Mouse (Mus musculus): Measurements from ENCODE around the gene Noto. TPM values are rescaled to one million over a fixed set of nuclear protein-coding genes. Genes with fewer than 3 reads are reported as not detected.

Noto gene
- polyA plus RNA-seq, 1 experiment from 2014 or later: not detected

DNA sequence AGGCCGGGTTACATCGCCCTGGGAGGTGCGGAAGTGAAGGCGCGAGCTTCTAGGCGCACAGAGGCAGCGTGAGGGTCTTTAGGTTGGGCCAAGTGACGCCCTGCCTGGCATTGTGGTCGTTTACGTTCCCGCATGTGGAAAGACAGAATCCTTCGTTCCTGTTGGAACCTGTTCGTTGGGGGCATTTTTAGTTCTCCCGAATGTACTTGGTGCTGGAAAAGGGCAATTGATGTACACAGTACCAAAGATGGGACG lies 28.7 kb downstream of the Noto start:
- 0% methylated on average over 15 of the region's 15 CpGs for WGBS
- Histone ChIP-seq H3K4me1 (replicated peaks) (peaks cover 53% of the 10 kb centered on the region), H3K4me3 (peak overlapping the region; percentile 88), H3K9me3 (no peaks in the 10 kb centered on the region), H3K27me3 (no peaks in the 10 kb centered on the region), H3K36me3 (peaks cover 2% of the 10 kb centered on the region; the same call in 1 of the 2 replicates), H3K9ac (peak overlapping the region; percentile 97), H3K27ac (replicated peaks) (peak overlapping the region; percentile 94), H3K4me2 (peak overlapping the region; percentile 98)
- peak; percentile 9 for ATAC-seq (ENCODE audit: low read depth)

DNA sequence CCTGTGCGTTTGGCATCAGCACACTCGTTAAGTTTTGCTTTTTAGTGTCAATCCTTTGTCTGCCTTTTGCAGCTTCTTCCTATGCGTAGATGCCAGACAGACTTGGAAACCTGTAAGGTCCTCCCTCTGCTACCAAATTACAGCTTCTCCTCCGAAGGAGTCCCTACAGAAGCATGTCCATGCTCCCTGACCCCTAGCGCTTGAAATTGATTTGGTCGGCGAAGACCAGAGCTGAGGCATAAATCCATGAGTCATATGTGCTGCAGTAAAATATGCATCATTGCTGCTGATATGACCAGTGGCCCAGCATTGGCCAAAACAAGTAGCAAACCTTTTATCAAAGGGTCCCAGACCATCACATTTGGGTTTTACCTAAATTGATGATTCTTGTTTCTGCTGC lies 29.1 kb downstream of the Noto start:
- 12% methylated on average over 7 of the region's 7 CpGs for WGBS
- no peak for ATAC-seq (ENCODE audit: low read depth)
- peaks cover 55% of the 10 kb centered on the region for H3K4me1 ChIP-seq (replicated peaks)

DNA sequence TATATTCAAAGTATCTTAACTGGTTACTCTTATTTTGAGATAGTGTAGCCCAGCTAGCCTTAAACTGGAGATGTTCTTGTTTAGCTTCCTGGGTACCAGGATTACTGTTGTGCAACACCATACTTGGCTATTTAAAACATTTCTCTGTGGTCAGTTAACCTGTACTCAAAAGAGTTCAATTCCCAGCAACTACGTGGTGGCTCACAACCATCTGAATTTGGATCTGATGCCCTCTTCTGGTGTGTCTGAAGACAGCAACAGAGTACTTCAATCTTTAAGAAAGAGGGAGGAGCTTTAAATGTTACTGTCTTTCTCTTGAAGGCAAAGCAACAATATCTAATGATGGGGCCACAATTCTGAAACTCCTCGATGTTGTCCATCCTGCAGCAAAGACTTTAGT lies 35.9 kb downstream of the Noto start:
- peaks cover 61% of the 10 kb centered on the region for H3K36me3 ChIP-seq
- no peak for ATAC-seq (ENCODE audit: low read depth)
- no peak overlapping the region for H3K9ac ChIP-seq
- WGBS: 90% methylated on average over 2 of the region's 2 CpGs
- H3K4me1 ChIP-seq (replicated peaks): peaks cover 38% of the 10 kb centered on the region
- no peak overlapping the region for H3K4me3 ChIP-seq
- H3K9me3 ChIP-seq: no peaks in the 10 kb centered on the region
- H3K27me3 ChIP-seq: no peaks in the 10 kb centered on the region
- H3K4me2 ChIP-seq: no peak overlapping the region
- no peak overlapping the region for H3K27ac ChIP-seq (replicated peaks)

More for the DNA sequence above, 29.1 kb downstream of the Noto start:
- Histone ChIP-seq H3K9ac (peak overlapping the region; percentile 97), H3K27ac (replicated peaks) (peak overlapping the region; percentile 94; the same call in 1 of the 2 replicates), H3K27me3 (no peaks in the 10 kb centered on the region), H3K4me2 (peak overlapping the region; percentile 98), H3K4me3 (peak overlapping the region; percentile 88), H3K36me3 (no peaks in the 10 kb centered on the region), H3K9me3 (no peaks in the 10 kb centered on the region)

DNA sequence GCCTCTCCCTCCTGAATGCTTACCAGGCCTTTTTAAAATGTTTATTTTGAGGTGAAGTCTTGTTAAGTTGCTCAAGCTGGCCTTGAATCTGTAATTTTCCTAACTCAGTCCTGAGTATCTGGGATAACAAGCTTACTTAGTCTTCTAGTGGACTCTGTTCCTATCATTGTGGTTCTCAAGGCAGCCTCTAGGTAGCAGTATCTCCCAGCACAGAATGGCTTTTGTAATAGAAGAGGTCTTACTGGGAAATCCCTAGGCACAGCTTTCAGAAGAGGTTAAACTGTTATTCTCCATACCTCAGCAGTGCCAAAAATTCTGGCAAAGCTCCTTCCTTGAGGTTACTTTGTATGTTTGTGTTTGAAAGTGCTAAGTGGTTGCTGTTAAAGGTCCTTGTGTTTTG lies 41.7 kb downstream of the Noto start:
- Histone ChIP-seq H3K27ac (replicated peaks) (no peak overlapping the region), H3K36me3 (peaks cover 97% of the 10 kb centered on the region), H3K9me3 (no peaks in the 10 kb centered on the region), H3K4me1 (replicated peaks) (no peaks in the 10 kb centered on the region), H3K4me2 (no peak overlapping the region), H3K9ac (no peak overlapping the region), H3K27me3 (no peaks in the 10 kb centered on the region), H3K4me3 (no peak overlapping the region)
- ATAC-seq (ENCODE audit: low read depth): no peak

DNA sequence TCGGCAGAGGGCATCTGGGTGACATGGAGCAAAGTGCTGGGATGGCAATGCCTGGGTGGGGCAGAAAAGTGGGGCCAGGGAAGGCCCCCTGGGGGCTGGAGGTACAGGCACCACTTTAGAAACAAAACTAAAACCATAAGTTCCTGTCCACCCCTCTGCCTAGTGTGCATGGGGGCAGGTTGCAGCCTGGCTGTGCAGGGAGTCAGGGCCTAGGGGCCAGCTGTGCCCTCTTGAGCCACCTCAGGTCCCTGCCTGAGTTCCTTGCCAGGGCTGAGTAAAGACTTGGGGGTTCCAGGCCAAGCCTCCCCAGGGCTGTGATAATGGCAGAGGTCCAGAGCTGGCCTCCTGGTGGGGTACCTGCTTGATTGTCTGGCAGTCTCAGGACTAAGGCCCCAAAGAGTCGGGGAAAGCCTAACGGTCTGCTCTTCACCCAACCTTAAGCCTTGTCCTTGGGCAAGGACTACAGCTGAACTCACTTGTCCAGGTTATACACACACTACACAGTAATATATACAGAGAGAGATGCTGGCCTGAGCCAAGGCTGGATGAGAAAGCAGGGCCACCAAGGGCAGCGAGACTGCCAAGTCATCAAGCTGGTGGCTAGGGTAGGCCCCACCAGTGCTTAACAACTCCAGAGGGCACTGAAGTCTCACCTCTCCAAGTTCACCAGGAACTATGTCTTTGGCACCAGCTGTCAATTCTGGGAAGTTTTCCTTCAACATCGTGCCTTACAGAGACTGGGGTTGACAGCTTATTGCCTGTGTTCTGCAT lies 46.2 kb downstream of the Noto start:
- 80% methylated on average over 5 of the region's 5 CpGs for WGBS
- ATAC-seq (ENCODE audit: low read depth): no peak
- H3K36me3 ChIP-seq: peaks cover 76% of the 10 kb centered on the region

DNA sequence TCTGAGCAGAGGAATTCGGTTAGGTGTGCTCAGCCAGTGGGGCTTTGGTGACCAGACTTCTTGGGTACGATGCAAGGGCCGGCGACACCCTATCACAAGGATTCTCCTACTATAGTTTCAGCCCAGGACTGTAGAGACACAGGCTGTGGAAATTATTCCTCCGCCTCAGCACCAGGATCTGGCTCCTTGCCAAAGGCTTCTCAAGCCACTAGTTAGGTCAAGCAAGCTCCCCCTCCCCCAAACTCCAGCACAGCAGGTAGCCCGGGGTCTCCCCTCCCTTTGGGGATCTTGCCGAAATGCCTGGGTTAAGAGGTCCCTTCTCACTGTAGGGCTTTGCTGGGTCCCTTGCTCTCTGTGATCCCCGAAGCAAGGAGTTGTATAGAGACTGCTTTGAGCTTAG lies 48.3 kb downstream of the Noto start:
- Histone ChIP-seq H3K36me3 (peaks cover 58% of the 10 kb centered on the region), H3K27ac (replicated peaks) (no peak overlapping the region), H3K4me3 (no peak overlapping the region), H3K27me3 (no peaks in the 10 kb centered on the region), H3K4me1 (replicated peaks) (no peaks in the 10 kb centered on the region), H3K9ac (no peak overlapping the region), H3K4me2 (no peak overlapping the region), H3K9me3 (no peaks in the 10 kb centered on the region)
- ATAC-seq (ENCODE audit: low read depth): no peak
- WGBS: 61% methylated on average over 8 of the region's 8 CpGs

More for the DNA sequence above, 46.2 kb downstream of the Noto start:
- no peak overlapping the region for H3K9ac ChIP-seq
- H3K4me3 ChIP-seq: no peak overlapping the region
- H3K4me2 ChIP-seq: no peak overlapping the region
- H3K9me3 ChIP-seq: no peaks in the 10 kb centered on the region
- H3K27me3 ChIP-seq: no peaks in the 10 kb centered on the region
- H3K4me1 ChIP-seq (replicated peaks): no peaks in the 10 kb centered on the region
- no peak overlapping the region for H3K27ac ChIP-seq (replicated peaks)

DNA sequence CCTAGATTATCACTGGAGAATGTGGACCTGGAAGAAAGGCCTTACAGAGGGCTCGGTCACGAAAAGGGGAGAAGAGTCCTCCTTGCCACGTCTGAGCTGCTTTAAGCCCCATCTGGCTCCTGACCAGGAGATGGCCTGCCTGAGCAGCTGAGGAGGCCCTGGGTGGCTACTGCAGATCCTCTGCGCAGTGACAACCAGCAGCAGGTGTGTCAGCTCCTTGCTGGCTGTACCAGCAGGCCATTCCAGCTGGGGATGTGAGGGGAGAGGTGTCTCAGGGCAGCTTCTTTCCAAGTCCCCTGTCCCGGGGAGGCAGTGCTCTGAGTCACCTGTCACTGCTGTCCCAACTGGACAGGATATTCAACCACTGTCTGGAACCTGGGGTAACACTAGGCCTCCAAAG lies 48.9 kb downstream of the Noto start:
- Histone ChIP-seq H3K36me3 (peaks cover 52% of the 10 kb centered on the region), H3K9me3 (no peaks in the 10 kb centered on the region), H3K4me1 (replicated peaks) (no peaks in the 10 kb centered on the region), H3K27me3 (peaks cover 3% of the 10 kb centered on the region; the same call in 1 of the 2 replicates), H3K27ac (replicated peaks) (no peak overlapping the region), H3K4me3 (no peak overlapping the region), H3K4me2 (no peak overlapping the region), H3K9ac (no peak overlapping the region)
- 52% methylated on average over 5 of the region's 5 CpGs for WGBS
- no peak for ATAC-seq (ENCODE audit: low read depth)

DNA sequence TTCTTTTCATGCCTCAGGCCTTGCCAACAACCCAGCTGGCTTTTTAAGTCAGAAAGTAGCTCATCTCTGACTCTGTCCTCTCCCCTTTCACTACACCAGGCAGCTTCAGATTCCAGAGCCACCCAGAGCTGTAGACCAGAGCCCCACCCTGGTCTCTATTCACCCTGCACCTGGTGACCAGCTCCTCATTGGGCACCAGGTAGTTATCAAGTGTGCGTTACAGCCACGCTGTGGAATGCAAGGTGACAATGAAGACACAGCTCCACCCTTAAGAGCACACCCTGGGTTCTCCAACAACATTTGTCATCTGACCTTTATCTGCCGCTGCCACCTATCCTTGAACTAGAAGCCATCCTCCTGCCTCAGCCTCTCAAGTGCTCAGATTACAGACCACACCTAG lies 51.9 kb downstream of the Noto start:
- H3K9ac ChIP-seq: no peak overlapping the region
- ATAC-seq (ENCODE audit: low read depth): no peak
- peaks cover 29% of the 10 kb centered on the region for H3K36me3 ChIP-seq
- no peak overlapping the region for H3K27ac ChIP-seq (replicated peaks)
- H3K27me3 ChIP-seq: peaks cover 26% of the 10 kb centered on the region
- WGBS: 91% methylated on average over 3 of the region's 3 CpGs
- no peaks in the 10 kb centered on the region for H3K9me3 ChIP-seq
- peaks cover 6% of the 10 kb centered on the region; the same call in 1 of the 2 replicates for H3K4me1 ChIP-seq (replicated peaks)
- H3K4me2 ChIP-seq: no peak overlapping the region
- H3K4me3 ChIP-seq: no peak overlapping the region

DNA sequence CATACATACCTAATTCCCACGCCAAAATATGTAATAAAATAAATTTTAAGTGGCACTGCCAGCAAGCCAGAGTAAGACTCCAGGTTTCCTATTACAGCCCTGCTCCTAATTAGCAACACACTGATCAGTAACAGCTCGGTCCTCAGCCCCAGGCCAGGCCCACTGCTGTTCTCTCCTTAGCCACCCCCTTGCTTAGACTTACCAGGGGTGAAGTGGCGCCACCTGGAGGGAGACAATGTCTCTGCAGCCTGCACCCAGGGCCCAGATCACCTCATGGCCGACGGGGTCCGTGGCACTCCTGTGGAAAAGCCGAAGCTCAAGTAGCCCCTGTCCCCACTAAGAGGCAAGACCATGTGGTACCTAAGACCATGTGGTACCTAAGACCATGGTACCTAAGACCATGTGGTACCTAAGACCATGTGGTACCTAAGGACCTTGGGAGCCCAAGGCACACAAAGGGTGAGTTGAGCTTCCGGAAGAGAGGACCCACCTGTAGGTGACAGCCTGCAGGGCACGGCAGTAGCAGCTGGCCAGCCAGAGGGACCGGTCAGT lies 53.8 kb downstream of the Noto start:
- Histone ChIP-seq H3K36me3 (peaks cover 29% of the 10 kb centered on the region), H3K9ac (no peak overlapping the region), H3K27me3 (peaks cover 33% of the 10 kb centered on the region), H3K27ac (replicated peaks) (no peak overlapping the region), H3K9me3 (no peaks in the 10 kb centered on the region), H3K4me1 (replicated peaks) (peaks cover 8% of the 10 kb centered on the region; the same call in 1 of the 2 replicates), H3K4me2 (no peak overlapping the region), H3K4me3 (no peak overlapping the region)
- 38% methylated on average over 10 of the region's 10 CpGs for WGBS
- ATAC-seq (ENCODE audit: low read depth): no peak

DNA sequence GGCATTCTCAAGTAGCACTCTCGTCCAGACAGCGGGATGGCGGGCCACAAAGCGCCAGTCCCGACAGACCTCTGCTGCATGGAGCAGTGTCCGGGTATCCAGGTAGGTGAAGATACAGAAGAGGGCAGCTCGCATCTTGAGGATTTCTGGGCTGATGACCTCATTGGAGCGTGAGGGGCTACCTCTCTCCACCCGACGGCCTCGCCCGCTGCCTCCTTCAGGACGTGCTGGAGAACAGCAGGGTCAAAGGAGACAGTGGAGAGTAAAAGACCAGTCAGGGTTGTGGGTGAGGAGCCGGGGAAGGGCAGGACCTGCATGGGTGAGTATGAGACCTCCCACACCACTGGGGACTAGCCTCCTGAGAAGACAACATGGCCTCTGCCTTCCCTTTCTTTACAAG lies 54.7 kb downstream of the Noto start:
- Histone ChIP-seq H3K9me3 (no peaks in the 10 kb centered on the region), H3K36me3 (peaks cover 22% of the 10 kb centered on the region; the same call in 1 of the 2 replicates), H3K4me3 (no peak overlapping the region), H3K4me2 (no peak overlapping the region), H3K9ac (no peak overlapping the region), H3K27me3 (peaks cover 43% of the 10 kb centered on the region), H3K27ac (replicated peaks) (no peak overlapping the region), H3K4me1 (replicated peaks) (peaks cover 8% of the 10 kb centered on the region; the same call in 1 of the 2 replicates)
- 44% methylated on average over 14 of the region's 14 CpGs for WGBS
- ATAC-seq (ENCODE audit: low read depth): no peak
